Mouse (Mus musculus): Measurements from ENCODE around the gene Prdm1.

DNA sequence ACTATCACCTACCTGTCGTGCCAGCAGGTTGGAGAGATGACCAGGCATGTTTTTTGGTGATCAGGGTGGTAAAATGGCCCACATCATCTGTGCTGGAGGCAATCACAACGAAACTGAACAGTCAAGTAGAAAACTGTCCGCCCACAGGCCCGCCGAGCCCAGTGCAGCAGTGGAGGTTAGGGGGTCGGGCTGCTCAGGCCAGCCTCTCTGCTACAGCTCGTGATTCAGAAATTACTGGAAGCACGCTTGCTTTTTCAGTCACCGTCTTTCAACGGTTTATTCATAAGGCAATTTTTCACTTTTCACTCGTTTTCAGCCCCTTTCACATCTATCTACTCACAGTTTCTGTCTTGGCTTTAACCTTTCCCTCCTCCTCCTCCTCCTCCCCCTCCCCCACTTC, 96.1 kb downstream of the Prdm1 start:
- TF ChIP-seq CTCF (IDR thresholded peaks at IDR 0.05; ENCODE audit: low read depth, low read length) = no peak
- no peak for TF ChIP-seq EP300 (IDR thresholded peaks at IDR 0.05; ENCODE audit: insufficient read depth, low read depth, low read length)
